Mouse (Mus musculus): ENCODE measurements around the gene Tox2. TPM values are rescaled to one million over a fixed set of nuclear protein-coding genes. Genes with fewer than 3 reads are reported as not detected.

The Tox2 gene
- polyA plus RNA-seq, 1 experiment from 2014 or later: 0.99 TPM

DNA sequence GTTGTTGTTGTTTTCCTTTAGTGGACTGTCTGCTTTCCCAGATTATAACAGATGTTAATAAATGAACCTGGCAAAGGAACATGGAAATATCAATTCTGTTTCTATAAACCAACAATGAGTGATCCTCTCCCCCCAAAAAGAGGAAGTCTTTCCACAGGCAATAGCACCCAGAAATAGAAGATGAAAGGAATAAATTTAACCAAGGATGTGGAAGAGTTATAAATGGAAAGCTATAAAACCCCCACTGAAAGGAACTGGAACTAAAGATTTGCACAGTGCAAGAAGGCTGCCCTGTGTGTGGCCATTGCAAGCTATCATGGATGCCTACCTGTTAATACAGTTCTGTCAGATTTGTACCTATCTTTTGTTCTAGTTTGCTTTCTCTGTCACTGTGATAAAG lies 64.2 kb downstream of the Tox2 start:
- H3K4me3 ChIP-seq: no peak overlapping the region
- peaks cover 5% of the 10 kb centered on the region for H3K4me1 ChIP-seq
- no peak for ATAC-seq
- no peaks in the 10 kb centered on the region for H3K36me3 ChIP-seq
- H3K4me2 ChIP-seq: no peak overlapping the region
- H3K9ac ChIP-seq: no peak overlapping the region
- H3K9me3 ChIP-seq (replicated peaks): no peaks in the 10 kb centered on the region
- no peak overlapping the region for H3K27ac ChIP-seq
- H3K27me3 ChIP-seq (replicated peaks): no peaks in the 10 kb centered on the region

DNA sequence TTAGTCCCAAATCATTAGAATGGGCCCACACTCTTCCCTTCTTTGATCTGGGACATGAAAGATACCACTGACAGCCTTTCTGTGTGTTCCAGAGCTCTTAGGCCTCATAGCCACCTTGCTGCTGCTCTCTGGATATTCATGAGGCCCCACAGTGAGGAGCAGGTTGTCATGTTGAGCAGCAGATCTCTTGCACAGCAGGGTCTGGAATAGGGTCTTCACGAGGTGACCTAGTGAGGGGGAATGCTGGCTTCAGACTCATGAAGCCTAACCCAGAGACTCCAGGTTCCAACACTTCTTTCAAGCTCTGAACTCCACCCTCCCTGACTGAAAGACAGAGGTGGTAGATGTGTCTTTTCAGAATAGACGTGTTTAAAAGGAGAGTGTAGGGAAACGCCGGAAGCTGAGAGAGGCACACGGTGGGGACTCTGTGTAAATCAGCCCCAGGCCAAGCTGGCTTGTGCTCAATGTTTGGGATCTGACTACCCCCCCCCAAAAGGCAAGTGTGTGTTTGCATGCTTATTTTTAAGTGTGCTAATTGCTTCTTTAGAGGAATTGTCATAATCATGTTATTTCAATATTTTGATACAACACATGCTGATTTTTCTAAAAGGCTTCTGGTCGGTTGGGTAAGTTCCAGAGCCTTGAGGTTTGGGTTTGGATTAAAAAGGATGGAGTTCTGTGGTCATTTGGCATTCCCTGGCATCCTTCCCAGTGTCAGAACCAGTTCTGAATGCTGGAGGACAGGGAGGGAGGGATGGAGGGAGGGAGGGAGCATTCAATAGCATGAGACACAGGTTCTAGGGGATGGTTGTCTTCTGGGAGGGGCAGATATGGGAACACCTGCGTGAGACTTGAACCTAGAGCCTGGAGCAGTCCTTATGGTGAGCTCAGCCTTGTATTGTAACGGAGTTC lies 68.9 kb downstream of the Tox2 start:
- Histone ChIP-seq H3K27me3 (replicated peaks) (0 out of 2 replicates have a peak, but pooled peaks cover 8% of the 10 kb centered on the region), H3K4me2 (no peak overlapping the region), H3K9ac (no peak overlapping the region), H3K4me1 (peaks cover 10% of the 10 kb centered on the region), H3K9me3 (replicated peaks) (no peaks in the 10 kb centered on the region), H3K36me3 (no peaks in the 10 kb centered on the region), H3K4me3 (no peak overlapping the region), H3K27ac (no peak overlapping the region)
- WGBS (ENCODE audit: insufficient replicate concordance): 64% methylated on average over 8 of the region's 8 CpGs
- ATAC-seq: no peak

DNA sequence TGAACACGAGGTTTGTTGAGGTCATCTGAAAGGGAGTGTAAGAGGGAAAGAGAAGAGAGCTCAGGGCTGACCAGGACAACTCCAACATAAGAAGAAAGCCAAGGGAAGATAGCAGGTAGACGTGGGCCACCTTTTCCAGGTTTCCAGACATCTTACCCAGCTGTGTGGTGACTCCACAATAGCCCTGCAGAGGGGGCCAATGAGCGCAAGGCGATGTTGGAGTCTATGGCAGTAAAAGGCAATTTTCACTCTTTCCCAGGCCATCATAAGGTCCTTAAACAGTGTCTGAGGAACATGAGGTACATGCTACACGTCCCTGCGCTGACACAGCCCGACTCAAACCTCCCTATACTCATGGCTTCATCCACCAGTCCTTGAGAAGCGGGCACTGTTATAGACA lies 70.9 kb downstream of the Tox2 start:
- H3K36me3 ChIP-seq: no peaks in the 10 kb centered on the region
- 61% methylated on average over 8 of the region's 8 CpGs for WGBS (ENCODE audit: insufficient replicate concordance)
- H3K9ac ChIP-seq: no peak overlapping the region
- H3K4me1 ChIP-seq: peaks cover 29% of the 10 kb centered on the region
- H3K9me3 ChIP-seq (replicated peaks): no peaks in the 10 kb centered on the region
- no peak for ATAC-seq
- H3K4me2 ChIP-seq: no peak overlapping the region
- H3K27me3 ChIP-seq (replicated peaks): peaks cover 23% of the 10 kb centered on the region
- no peak overlapping the region for H3K27ac ChIP-seq
- H3K4me3 ChIP-seq: no peak overlapping the region

DNA sequence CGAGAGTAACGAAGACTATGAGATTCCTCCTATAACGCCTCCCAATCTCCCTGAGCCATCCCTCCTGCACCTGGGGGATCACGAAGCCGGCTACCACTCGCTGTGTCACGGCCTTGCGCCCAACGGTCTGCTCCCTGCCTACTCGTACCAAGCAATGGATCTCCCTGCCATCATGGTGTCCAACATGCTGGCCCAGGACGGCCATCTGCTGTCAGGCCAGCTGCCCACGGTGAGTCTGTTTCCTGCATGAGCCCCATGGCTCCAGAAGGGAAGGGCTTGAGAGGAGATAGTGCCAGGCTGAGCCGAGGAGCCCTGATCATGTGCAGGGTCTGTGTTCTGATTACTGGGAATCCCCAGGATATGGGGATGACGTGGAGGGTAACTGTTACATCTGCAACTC lies 73.1 kb downstream of the Tox2 start:
- 66% methylated on average over 14 of the region's 14 CpGs for WGBS (ENCODE audit: insufficient replicate concordance)
- H3K9me3 ChIP-seq (replicated peaks): no peaks in the 10 kb centered on the region
- no peak for ATAC-seq
- H3K27me3 ChIP-seq (replicated peaks): peaks cover 37% of the 10 kb centered on the region
- H3K4me3 ChIP-seq: no peak overlapping the region
- H3K36me3 ChIP-seq: no peaks in the 10 kb centered on the region
- H3K4me1 ChIP-seq: peaks cover 29% of the 10 kb centered on the region
- H3K9ac ChIP-seq: no peak overlapping the region
- no peak overlapping the region for H3K4me2 ChIP-seq
- H3K27ac ChIP-seq: no peak overlapping the region

DNA sequence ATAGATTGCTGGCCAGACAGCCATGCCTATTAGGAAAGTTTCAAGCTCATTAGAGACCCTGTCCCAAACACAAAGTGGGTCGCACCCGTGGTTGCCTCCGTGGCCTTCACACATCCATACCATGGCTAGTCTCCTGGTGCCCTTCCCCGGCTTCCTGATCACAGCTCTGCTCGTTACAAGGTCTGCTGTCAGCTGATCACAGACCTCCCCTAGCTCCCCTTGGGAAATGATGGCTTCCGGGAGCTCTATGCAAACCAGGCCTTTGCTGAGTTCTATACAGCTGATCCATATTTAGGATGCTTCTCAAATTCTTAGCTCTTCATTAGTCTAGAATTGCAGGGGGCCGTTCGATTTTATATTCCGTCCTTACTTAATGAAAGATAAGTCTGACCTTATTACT lies 75.1 kb downstream of the Tox2 start:
- no peak overlapping the region for H3K4me2 ChIP-seq
- 41% methylated on average over 9 of the region's 9 CpGs for WGBS (ENCODE audit: insufficient replicate concordance)
- ATAC-seq: no peak
- H3K9ac ChIP-seq: no peak overlapping the region
- no peak overlapping the region for H3K4me3 ChIP-seq
- H3K9me3 ChIP-seq (replicated peaks): no peaks in the 10 kb centered on the region
- no peak overlapping the region for H3K27ac ChIP-seq
- no peaks in the 10 kb centered on the region for H3K36me3 ChIP-seq
- H3K4me1 ChIP-seq: peaks cover 29% of the 10 kb centered on the region
- peaks cover 37% of the 10 kb centered on the region for H3K27me3 ChIP-seq (replicated peaks)

DNA sequence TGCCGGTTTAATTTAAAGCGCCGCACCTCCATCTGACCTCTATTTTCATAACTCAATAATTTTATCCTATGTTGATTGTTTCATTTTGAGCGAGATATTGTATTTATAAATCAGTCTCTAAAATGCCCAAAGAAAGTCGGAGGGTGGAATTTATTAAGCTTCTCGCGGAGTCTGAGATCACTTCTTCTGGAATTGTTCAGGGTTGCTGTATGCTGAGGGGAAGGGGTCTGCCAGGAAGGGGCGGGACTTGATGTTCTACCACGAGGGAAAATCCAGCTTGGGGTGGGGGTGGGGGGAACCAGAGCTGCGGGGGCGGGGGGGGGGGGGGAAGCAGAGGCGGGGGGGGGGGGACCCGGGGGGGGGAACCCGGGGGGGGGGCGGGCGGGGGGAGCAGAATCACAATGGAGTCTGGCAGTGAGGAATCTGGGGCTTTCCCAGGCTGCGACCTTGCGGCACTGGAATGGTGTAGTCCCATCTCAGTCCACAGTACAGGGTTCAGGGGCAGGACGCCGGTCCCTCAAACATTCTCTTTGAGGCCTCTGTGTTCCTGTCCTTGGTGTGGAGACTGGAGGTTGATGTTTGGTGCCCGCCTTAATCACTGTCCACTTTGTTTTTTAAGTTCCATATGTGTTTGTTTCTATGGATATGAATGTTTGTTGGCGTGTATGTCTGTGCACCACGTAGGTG lies 77.9 kb downstream of the Tox2 start:
- no peak for ATAC-seq

DNA sequence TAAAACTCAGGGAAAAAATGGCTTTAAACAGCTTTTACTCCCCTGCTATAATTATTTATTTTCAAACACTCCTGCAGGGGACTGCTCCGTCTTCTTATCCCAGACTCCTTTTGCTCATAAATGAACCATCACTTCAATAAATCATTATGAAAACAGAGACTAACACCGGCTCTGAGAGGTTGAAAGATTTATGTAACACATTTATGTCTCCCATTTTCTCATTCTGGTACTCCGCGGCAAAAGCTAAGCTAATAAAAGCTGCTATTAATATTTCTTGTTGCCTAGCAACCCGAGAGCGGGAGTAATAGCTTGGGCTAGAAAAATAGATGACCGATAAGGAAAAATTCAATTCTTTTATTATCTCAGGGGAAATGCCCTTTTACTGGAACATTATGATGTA lies 81.9 kb downstream of the Tox2 start:
- Histone ChIP-seq H3K4me3 (no peak overlapping the region), H3K36me3 (no peaks in the 10 kb centered on the region), H3K27ac (no peak overlapping the region), H3K4me1 (peaks cover 16% of the 10 kb centered on the region), H3K9ac (no peak overlapping the region), H3K27me3 (replicated peaks) (peaks cover 36% of the 10 kb centered on the region), H3K9me3 (replicated peaks) (no peaks in the 10 kb centered on the region), H3K4me2 (peak overlapping the region; percentile 41; the same call in 1 of the 2 replicates)
- 71% methylated on average over 7 of the region's 7 CpGs for WGBS (ENCODE audit: insufficient replicate concordance)
- no peak for ATAC-seq

More for the DNA sequence above, 77.9 kb downstream of the Tox2 start:
- Histone ChIP-seq H3K36me3 (no peaks in the 10 kb centered on the region), H3K4me3 (no peak overlapping the region), H3K27ac (0 out of 2 replicates have a peak overlapping the region, but pooled peaks have one; percentile 10), H3K9ac (no peak overlapping the region), H3K9me3 (replicated peaks) (no peaks in the 10 kb centered on the region), H3K27me3 (replicated peaks) (peaks cover 32% of the 10 kb centered on the region), H3K4me2 (no peak overlapping the region), H3K4me1 (peaks cover 31% of the 10 kb centered on the region)
- 53% methylated on average over 15 of the region's 23 CpGs for WGBS (ENCODE audit: insufficient replicate concordance)

DNA sequence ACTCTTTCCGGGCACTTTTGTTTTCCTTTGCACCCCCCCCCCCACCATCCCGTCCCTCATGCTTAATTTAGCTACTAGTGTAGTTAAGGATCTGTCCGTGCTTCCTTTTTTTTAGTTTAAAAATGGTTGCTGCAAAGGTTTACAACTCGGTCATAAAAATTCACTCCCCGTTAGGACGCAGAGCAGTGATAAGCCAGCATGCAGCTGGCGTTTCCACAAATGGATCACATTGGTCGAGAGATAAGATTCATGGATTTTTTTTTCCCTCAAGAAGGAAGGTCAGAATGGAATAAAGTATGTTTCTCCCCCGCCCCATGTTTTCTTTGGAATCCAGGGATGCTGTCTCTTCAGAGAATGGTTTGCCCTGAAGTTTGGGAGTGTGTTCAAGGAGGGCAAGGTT lies 82.4 kb downstream of the Tox2 start:
- Histone ChIP-seq H3K27me3 (replicated peaks) (peaks cover 36% of the 10 kb centered on the region), H3K9me3 (replicated peaks) (no peaks in the 10 kb centered on the region), H3K4me2 (peak overlapping the region; percentile 41), H3K4me1 (peaks cover 16% of the 10 kb centered on the region), H3K9ac (no peak overlapping the region), H3K36me3 (no peaks in the 10 kb centered on the region), H3K27ac (no peak overlapping the region), H3K4me3 (no peak overlapping the region)
- ATAC-seq: no peak
- 21% methylated on average over 9 of the region's 9 CpGs for WGBS (ENCODE audit: insufficient replicate concordance)

DNA sequence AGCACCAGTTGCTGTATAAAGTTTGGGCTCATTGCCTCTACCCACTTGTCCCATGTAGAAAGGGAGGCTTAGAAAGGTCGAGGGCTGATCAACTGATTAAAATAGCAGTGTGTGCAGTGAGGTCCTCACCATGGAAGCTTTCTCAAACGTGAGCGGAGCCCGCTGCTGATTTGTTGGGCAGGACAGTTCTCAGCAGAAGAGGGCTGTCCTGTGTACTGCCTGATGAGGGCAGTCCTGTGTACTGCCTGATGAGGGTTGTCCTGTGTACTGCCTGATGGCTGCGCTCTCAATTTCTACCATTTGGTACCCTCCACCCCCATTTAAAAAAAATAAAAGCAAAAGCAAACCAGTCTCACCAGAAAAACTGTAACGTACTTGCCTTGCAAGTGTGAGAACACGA lies 82.8 kb downstream of the Tox2 start:
- Histone ChIP-seq H3K9ac (no peak overlapping the region), H3K4me2 (peak overlapping the region; percentile 41), H3K9me3 (replicated peaks) (no peaks in the 10 kb centered on the region), H3K4me3 (no peak overlapping the region), H3K36me3 (no peaks in the 10 kb centered on the region), H3K27ac (no peak overlapping the region), H3K4me1 (peaks cover 16% of the 10 kb centered on the region), H3K27me3 (replicated peaks) (peaks cover 41% of the 10 kb centered on the region)
- peak; percentile 55; the same call in 1 of the 2 replicates for ATAC-seq
- 38% methylated on average over 7 of the region's 7 CpGs for WGBS (ENCODE audit: insufficient replicate concordance)

DNA sequence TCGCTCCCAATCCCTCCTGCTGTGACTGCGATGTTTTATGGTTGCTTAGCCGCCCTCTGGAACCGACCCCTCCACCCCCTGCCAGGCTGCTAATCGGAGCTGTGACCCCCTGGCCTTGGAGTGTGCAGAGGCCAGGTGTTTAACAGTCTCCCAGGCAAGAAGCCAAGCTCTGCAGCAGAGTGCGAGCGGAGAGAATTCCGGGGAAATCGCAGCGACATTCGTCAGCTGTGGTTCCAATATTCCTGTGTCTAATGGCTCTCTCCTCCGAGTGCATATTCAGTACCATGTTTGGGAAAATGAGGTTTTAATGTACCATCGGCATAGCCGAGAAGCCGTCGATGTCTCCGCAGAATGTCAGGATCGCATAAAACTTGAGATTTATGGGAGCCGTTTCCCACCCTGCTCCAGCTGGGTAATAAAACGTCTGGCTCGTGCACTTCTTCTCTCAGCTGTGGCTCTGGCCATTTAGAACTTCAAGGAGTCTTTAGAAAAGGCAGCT lies 86.0 kb downstream of the Tox2 start:
- WGBS (ENCODE audit: insufficient replicate concordance): 29% methylated on average over 21 of the region's 21 CpGs
- ATAC-seq: no peak
- peaks cover 16% of the 10 kb centered on the region for H3K4me1 ChIP-seq
- no peak overlapping the region for H3K4me3 ChIP-seq
- peak overlapping the region; percentile 22; the same call in 1 of the 2 replicates for H3K4me2 ChIP-seq
- H3K27ac ChIP-seq: no peak overlapping the region
- H3K9me3 ChIP-seq (replicated peaks): no peaks in the 10 kb centered on the region
- no peaks in the 10 kb centered on the region for H3K36me3 ChIP-seq
- H3K27me3 ChIP-seq (replicated peaks): peaks cover 48% of the 10 kb centered on the region
- H3K9ac ChIP-seq: no peak overlapping the region

DNA sequence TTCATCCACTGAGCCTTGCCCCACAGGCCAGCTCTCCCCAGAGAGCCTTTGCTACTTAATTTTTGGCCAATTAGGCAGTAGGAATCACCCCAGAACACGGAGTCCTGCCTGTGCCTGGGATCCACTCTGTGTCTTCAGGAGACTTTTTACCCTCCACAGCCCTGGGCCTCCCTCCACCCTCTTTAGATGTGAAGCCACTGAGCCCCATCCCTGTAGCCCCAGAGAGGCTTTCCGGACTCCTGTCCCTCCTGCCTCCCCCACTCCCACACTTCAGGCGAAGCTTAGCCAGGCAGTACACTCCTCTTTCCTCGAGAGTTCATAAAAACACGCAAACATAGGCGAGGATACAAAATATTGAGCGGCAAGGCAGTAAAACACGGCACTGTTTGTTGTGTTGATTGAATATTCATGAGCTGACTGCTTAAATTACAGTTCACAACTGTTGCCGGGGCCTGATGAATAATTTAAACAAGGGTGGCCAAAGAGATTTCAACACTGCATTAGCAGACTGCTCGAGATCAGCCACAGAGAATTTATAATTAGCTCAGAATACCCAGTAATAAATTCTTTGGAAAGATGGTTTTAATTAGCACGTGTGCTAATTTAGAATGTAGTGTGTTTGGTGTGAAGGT lies 94.2 kb downstream of the Tox2 start:
- 48% methylated on average over 11 of the region's 11 CpGs for WGBS (ENCODE audit: insufficient replicate concordance)
- Histone ChIP-seq H3K9me3 (replicated peaks) (no peaks in the 10 kb centered on the region), H3K27me3 (replicated peaks) (0 out of 2 replicates have a peak, but pooled peaks cover 3% of the 10 kb centered on the region), H3K4me1 (no peaks in the 10 kb centered on the region), H3K27ac (no peak overlapping the region), H3K4me2 (no peak overlapping the region), H3K9ac (no peak overlapping the region), H3K4me3 (no peak overlapping the region), H3K36me3 (no peaks in the 10 kb centered on the region)
- no peak for ATAC-seq

All from liver, embryonic 12.5 days (tissue).